Mouse (Mus musculus) embryonic facial prominence, embryonic 15.5 days (tissue): ENCODE results near the gene Mrpl12. TPM values are rescaled to one million over a fixed set of nuclear protein-coding genes. Genes with fewer than 3 reads are reported as not detected.

Source experiments
- polyA plus RNA-seq: library from polyadenylated mRNA; unstranded; fragments of >200 nt; fragmentation: Nextera tagmentation; extraction: Ambion mirVana; gene quantifications from 2 replicates; pipeline ENCODE4 v1.2.1, GENCODE M21; 2015

Mrpl12 gene
- polyA plus RNA-seq, 1 experiment from 2014 or later, result 118 TPM

Other genes starting within 250 kb of the Mrpl12 start
- gene Actg1, start 136.1 kb upstream of the Mrpl12 start, polyA plus RNA-seq, result 2,143 and 2,279 TPM in 2 replicates
- 0.98 and 1.1 TPM in 2 replicates for gene Fscn2, start 123.1 kb upstream of the Mrpl12 start, polyA plus RNA-seq
- gene Faap100, start 105.8 kb upstream of the Mrpl12 start, polyA plus RNA-seq, result 35.8 and 39.8 TPM in 2 replicates
- 34.1 and 36.3 TPM in 2 replicates for gene Nploc4, start 46.9 kb upstream of the Mrpl12 start, polyA plus RNA-seq
- gene Tspan10, start 42.0 kb upstream of the Mrpl12 start, polyA plus RNA-seq, result 1.9 and 2.1 TPM in 2 replicates
- 0.26 and 0.31 TPM in 2 replicates for gene Pde6g, start 31.1 kb upstream of the Mrpl12 start, polyA plus RNA-seq
- gene Oxld1, start 26.5 kb upstream of the Mrpl12 start, polyA plus RNA-seq, result 14.0 and 15.5 TPM in 2 replicates
- gene Ccdc137, start 26.5 kb upstream of the Mrpl12 start, polyA plus RNA-seq, result 32.4 and 38.5 TPM in 2 replicates
- 57.1 and 57.8 TPM in 2 replicates for gene Arl16, start 17.0 kb upstream of the Mrpl12 start, polyA plus RNA-seq
- 47.3 and 53.6 TPM in 2 replicates for gene Slc25a10, start 7.2 kb downstream of the Mrpl12 start, polyA plus RNA-seq
- 0.60 TPM in 2 replicates for gene Gcgr, start 46.1 kb downstream of the Mrpl12 start, polyA plus RNA-seq
- 235 and 237 TPM in 2 replicates for gene Mcrip1, start 65.1 kb downstream of the Mrpl12 start, polyA plus RNA-seq
- gene Ppp1r27, start 66.5 kb downstream of the Mrpl12 start, polyA plus RNA-seq, result 1.8 and 2.3 TPM in 2 replicates
- 831 and 838 TPM in 2 replicates for gene P4hb, start 88.6 kb downstream of the Mrpl12 start, polyA plus RNA-seq
- 593 and 594 TPM in 2 replicates for gene Arhgdia, start 97.0 kb downstream of the Mrpl12 start, polyA plus RNA-seq
- gene Alyref, start 113.8 kb downstream of the Mrpl12 start, polyA plus RNA-seq, result 420 and 426 TPM in 2 replicates
- 219 and 224 TPM in 2 replicates for gene Anapc11, start 113.8 kb downstream of the Mrpl12 start, polyA plus RNA-seq
- gene Npb, start 123.9 kb downstream of the Mrpl12 start, polyA plus RNA-seq, result 1.8 and 1.9 TPM in 2 replicates
- gene Pcyt2, start 133.3 kb downstream of the Mrpl12 start, polyA plus RNA-seq, result 141 TPM in 2 replicates
- 34.7 and 35.0 TPM in 2 replicates for gene Sirt7, start 140.6 kb downstream of the Mrpl12 start, polyA plus RNA-seq
- 36.4 and 38.7 TPM in 2 replicates for gene Mafg, start 149.0 kb downstream of the Mrpl12 start, polyA plus RNA-seq
- 53.8 and 54.5 TPM in 2 replicates for gene Pycr1, start 159.2 kb downstream of the Mrpl12 start, polyA plus RNA-seq
- gene Myadml2, start 163.5 kb downstream of the Mrpl12 start, polyA plus RNA-seq, result 1.0 and 1.6 TPM in 2 replicates
- 6.2 and 7.4 TPM in 2 replicates for gene Notum, start 176.6 kb downstream of the Mrpl12 start, polyA plus RNA-seq
- 114 and 120 TPM in 2 replicates for gene Aspscr1, start 188.4 kb downstream of the Mrpl12 start, polyA plus RNA-seq
- gene Cenpx, start 229.1 kb downstream of the Mrpl12 start, polyA plus RNA-seq, result 145 and 157 TPM in 2 replicates
- 69.7 and 82.2 TPM in 2 replicates for gene Lrrc45, start 229.3 kb downstream of the Mrpl12 start, polyA plus RNA-seq
- gene Rac3, start 236.9 kb downstream of the Mrpl12 start, polyA plus RNA-seq, result 64.5 and 75.4 TPM in 2 replicates
- 35.9 and 36.6 TPM in 2 replicates for gene Dcxr, start 242.7 kb downstream of the Mrpl12 start, polyA plus RNA-seq
- 193 and 315 TPM in 2 replicates for gene Cbr2, start 247.5 kb downstream of the Mrpl12 start, polyA plus RNA-seq